Mouse (Mus musculus) spleen, adult 2 months (tissue): ENCODE data around the gene Foxj1.

ENCODE experiments used
- CTCF ChIP-seq: fragments of 200-500 bp; IDR thresholded peaks from 2 replicates; pipeline ENCODE4 v1.5.1; 2011; ENCODE audit warnings: mild to moderate bottlenecking, inconsistent platforms; ENCODE audit not compliant: insufficient read depth, insufficient read length, insufficient replicate concordance; ENCODE audit errors: extremely low read depth
- POLR2A ChIP-seq: fragments of 200-500 bp; IDR thresholded peaks from 2 replicates; pipeline ENCODE4 v1.6.1; 2011; ENCODE audit warnings: low read depth, low read length, inconsistent platforms

- TF ChIP-seq CTCF (peak; percentile 98), POLR2A (no peak)
Observed at GRCm38 (mm10) chr11:116318719-116319659, 16.2 kb downstream of the Foxj1 start.
